Mouse (Mus musculus): ENCODE results near the gene Tmc1.

Gene Tmc1

GRCm38 (mm10) chr19:20953874-20954273 is at the start of gene Tmc1:
Gene Tmc1 (minus strand): TSS chr19:20954202.
- no peak for DNase-seq (ENCODE audit: inconsistent ontology term)

DNA sequence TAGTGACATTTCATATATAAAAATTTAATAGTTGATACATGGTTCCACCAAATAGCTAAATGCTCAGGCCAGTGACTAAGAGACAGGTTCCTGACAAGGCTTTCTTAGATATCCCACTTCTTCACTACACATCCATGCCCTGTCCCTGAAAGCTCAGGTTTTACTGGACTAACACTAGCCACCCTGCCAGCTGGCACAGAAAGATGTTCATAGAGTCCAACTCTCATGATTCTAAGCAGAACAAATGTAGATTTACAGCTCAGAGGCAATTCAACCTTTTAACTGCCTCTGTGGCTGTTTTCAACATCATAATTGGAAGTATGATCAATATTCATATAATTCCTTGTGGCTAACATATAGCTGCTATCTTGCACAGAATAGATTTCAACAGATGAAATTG is 47.5 kb upstream of the Tmc1 start:
- no peak for DNase-seq (ENCODE audit: inconsistent ontology term)

GRCm38 (mm10) chr19:20979244-20979643 is 25.2 kb upstream of the Tmc1 start:
- DNase-seq (ENCODE audit: inconsistent ontology term) = no peak

DNA sequence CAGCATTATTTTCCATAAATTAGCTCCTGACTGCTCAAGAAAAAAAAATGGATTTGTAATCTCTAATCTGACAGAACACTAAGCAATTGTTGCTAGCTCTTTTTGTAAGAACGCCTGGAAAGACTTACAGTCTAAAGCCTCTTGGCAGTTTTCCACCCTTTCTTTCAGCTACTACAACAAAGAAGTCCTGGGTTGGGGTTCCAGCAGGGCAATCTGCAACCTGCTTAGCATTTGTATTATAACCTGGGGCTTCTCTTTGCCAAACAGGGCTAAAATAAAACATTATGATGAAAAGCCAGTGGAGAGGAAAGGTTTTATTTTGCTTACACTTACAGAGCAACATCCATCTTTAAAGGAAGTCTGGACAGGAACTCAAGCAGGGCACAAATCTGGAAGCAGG is 24.1 kb upstream of the Tmc1 start:
- peak; percentile 7 for DNase-seq (ENCODE audit: inconsistent ontology term)

- DNase-seq (ENCODE audit: inconsistent ontology term) = no peak
Observed at GRCm38 (mm10) chr19:20971926-20972325, 17.9 kb upstream of the Tmc1 start.

- no peak for DNase-seq (ENCODE audit: inconsistent ontology term)
Observed at GRCm38 (mm10) chr19:20954815-20955214, 813 bp upstream of the Tmc1 start.

DNA sequence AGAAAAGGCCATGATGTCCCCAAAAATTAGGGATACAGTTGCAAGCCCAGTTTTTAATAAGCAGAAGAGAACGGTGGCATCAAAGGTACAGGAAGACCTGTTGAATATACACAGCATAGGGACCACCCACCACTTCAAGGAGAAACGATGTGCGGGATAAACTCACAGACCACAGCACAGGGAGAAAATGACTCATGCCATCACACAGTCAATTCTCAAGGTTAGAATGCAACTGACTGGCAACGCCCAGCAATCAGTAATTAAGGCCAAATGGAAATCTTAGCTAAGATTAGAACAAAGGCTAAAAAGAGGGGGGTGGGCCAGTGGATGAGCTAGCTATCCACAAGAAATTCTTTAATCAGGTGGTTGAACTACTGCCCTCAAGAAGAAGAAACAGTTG is 9.6 kb downstream of the Tmc1 start:
- DNase-seq (ENCODE audit: inconsistent ontology term) = no peak

DNA sequence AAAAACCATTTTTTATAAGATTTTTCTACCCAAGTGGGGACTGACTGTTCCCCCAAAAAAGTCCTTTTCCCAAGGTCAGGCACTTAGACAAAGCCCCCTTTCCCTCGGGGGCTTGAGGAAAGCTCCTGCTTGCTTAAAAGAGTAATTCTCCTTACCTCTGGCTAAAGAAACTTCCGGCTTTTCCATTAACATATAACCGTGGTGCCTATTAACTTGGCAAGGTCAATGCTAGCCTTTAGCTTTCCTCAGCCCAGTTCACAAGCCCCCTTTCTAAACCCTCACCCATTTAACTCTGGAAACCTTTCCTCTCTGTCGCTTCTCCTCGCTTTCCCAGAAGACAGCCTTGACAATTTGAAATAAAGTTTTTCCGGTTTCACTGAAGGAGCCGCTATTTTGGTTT is 29.7 kb downstream of the Tmc1 start:
- no peak for DNase-seq (ENCODE audit: inconsistent ontology term)

DNA sequence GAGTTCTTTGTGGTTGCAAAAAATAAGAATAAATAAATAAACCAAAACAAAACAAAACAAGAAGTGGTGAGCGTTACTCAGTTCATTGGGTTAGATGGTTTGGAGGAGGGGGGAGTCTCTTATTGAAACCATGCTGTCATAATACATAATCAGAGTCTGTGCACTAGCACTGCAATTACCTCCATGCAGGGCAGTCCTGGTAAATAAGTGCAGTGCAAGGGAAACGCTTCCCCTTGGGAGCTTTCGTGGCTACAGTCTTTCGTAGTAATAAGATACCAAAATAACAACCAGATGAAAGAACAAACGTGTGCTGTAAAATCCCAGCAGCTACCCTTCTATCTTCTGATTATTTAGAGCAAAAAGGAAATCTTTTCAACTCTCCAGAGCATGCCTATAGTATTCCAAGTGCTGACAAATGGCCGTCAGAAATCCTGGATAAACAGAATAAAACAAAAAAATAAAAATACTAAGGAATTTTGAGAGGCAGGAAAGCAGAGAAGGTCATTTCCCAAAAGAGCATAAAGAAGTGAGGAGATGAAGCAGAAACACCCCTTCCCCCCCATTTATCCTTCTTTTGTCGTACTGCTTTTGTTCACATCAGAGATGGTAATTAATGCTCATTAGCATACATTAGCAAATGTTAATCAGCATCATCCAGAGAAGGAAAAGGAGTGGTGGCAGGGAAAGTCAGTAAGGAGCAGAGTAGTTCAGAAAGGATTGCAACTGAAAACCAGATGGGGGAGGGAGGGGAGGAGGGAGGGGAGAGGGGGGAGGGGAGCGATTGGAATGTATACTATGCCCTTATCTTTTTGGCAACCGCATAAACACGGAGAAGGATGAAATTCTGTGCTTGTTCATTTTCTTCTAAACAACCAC is 30.4 kb downstream of the Tmc1 start:
- peak; percentile 41 for DNase-seq (ENCODE audit: inconsistent ontology term)

DNA sequence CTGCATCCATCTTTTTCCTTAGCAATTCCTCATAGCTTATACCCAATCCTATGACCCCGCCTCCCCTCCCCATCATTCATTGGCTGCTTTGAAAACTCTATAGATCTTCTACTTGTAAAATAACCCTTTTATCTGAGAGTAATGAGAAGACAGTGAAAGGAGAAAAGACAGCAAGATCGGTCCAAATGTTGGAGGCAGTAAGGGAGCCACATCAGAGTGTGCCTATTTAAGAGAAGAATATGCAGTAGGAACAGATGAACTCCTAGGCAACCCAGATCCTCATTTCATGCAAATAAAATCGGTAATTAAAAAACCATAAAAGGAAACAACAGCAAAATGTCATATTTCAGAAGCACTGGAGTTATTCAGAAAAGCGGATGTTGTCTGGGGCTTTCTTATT is 35.8 kb downstream of the Tmc1 start:
- DNase-seq (ENCODE audit: inconsistent ontology term) = no peak

DNA sequence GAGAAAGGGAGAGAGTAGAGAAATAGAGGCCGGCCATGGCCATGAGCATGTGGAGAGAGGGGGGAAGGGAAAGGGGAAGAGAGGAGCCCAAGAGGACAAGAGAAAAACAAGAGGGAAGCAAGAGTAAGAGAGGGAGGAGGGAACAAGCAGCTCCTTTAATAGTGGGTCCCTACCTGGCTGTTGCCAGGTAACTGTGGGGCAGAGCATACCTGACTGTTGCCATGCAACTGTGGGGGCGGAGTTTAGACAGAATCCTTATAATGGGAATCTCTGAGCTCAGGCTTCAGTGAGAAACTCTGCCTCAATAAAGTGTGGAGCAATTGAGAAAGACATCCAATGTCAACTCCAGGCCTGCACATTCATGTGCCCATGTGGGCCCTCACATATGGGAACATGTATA is 38.9 kb downstream of the Tmc1 start:
- DNase-seq (ENCODE audit: inconsistent ontology term) = no peak

DNA sequence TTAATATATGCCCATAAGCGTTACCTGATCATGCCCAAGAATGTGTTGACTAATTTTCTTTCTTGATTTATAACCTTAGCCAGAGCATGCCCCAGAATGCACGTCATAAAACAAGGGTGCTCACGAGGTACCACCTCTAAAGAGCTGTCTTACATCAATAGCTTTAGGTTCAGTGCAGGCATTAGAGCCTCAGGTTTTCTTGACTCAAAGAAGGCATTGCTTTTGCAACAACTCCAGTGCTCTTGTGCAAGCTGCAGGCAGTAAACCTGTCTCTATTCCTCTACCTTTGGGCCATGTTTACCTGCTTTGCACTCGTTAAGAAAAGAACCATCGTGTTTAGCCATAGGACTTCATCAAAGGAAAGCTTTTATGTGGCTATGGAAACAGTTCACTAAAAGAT is 43.6 kb downstream of the Tmc1 start:
- no peak for DNase-seq (ENCODE audit: inconsistent ontology term)

DNA sequence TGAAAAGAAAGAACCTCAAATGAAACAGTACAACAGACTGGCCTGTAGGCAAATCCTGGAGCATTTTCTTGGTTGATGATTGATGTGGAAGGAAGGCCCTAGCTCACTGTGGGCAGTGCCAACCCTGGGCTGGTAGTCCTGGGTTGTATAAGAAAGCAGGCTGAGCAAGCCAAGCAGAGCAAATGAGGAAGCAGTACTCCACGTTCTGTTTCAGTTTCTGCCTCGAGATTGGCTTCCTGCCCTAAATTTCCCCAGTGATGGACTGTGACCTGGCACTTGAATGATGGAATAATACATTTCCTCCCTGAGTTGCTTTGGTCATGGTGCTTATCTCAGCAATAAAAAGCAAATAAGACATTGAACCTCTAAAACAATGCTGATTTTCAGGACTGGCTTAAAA is 72.8 kb downstream of the Tmc1 start:
- DNase-seq (ENCODE audit: inconsistent ontology term) = no peak

GRCm38 (mm10) chr19:20875881-20876280 is 78.1 kb downstream of the Tmc1 start:
- no peak for DNase-seq (ENCODE audit: inconsistent ontology term)

DNA sequence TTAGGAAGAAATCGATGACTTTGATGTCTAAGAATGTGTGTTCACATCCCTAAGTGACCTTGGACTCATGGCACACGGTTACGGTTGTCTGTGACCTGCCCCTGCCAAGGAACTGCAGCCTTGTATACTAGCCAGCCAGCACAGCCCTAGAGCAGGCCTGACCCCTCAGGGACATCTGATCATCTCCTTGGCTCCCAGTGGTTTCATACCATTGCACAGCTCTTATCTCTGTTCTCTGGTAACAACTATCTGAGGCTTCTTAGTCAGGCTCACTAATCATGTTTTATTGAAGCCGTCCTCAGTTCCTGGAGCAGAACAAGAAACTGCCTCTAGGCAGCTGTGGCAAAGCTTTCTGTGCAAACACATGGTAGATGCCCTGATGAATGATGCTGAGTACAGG is 92.2 kb downstream of the Tmc1 start:
- no peak for DNase-seq (ENCODE audit: inconsistent ontology term)

- no peak for DNase-seq (ENCODE audit: inconsistent ontology term)
Observed at GRCm38 (mm10) chr19:20860270-20860669, 93.7 kb downstream of the Tmc1 start.

DNA sequence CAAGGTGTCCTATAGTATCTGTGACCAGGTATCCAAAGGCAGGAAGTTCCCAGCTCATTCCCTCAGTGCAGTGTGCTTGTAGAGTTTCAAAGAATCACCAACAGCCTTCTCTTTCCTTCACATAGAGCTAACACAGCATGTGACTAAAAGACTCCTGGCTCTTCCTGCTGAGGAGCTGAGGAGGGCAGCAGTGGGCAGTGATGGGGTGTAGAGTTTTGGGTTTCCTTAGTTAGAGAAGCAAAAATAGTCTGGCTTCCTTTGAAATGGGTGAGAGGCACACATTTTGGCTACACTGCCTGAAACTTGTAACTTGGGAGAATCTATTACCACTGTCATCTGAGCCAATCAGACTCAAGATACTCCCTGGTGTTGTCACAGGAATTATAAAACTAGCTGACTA is 96.2 kb downstream of the Tmc1 start:
- no peak for DNase-seq (ENCODE audit: inconsistent ontology term)

DNA sequence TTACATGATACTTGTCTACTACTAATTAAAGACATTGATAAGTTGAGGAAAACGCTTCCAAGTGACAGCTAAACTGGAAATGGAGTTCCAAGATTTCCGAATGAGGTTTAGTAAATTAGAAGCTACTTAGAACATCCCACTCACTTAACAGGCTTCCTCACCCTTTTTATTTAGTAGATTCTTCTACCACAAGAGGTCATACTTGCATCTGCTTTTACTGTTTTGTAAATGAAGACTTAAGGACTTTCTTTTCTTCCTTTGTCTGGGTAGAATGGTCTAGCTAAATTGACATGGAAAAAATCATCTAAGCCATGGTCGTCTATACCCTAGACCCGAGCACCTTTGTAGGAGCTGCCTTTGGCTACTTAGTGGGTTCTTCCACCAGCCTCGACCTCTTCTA is 105.1 kb downstream of the Tmc1 start:
- DNase-seq (ENCODE audit: inconsistent ontology term) = peak; percentile 14

- no peak for DNase-seq (ENCODE audit: inconsistent ontology term)
Observed at GRCm38 (mm10) chr19:20847476-20848073, 106.4 kb downstream of the Tmc1 start.

- no peak for DNase-seq (ENCODE audit: inconsistent ontology term)
Observed at GRCm38 (mm10) chr19:20837422-20837821, 116.6 kb downstream of the Tmc1 start.

- no peak for DNase-seq (ENCODE audit: inconsistent ontology term)
Observed at GRCm38 (mm10) chr19:20836055-20836845, 117.8 kb downstream of the Tmc1 start.

- no peak for DNase-seq (ENCODE audit: inconsistent ontology term)
Observed at GRCm38 (mm10) chr19:20834895-20835294, 119.1 kb downstream of the Tmc1 start.

GRCm38 (mm10) chr19:20799460-20799859 is 154.5 kb downstream of the Tmc1 start:
- no peak for DNase-seq (ENCODE audit: inconsistent ontology term)

All from Muller cell, postnatal 12 days (primary cell).